Mouse (Mus musculus) stomach, embryonic 14.5 days (tissue): Measurements from ENCODE around the gene Vps26a. TPM values are rescaled to one million over a fixed set of nuclear protein-coding genes. Genes with fewer than 3 reads are reported as not detected.

Source experiments
- ATAC-seq: fragments of 200-750 bp; cut with Nextera tagmentation; 2 replicates; pipeline ENCODE4 v1.8.0; 2017; ENCODE audit warnings: low read depth, moderate TSS enrichment; ENCODE audit not compliant: insufficient number of reproducible peaks, insufficient read depth, low FRiP score
- H3K27ac ChIP-seq: fragments of 300-500 bp; sonication (generic); 2 replicates; pipeline ENCODE4 v1.5.1; 2014; ENCODE audit warnings: mild to moderate bottlenecking, low read length, moderate library complexity, mixed read lengths
- H3K27me3 ChIP-seq: fragments of 300-500 bp; sonication (generic); 2 replicates; pipeline ENCODE4 v1.6.1; 2014; ENCODE audit warnings: low read length, control low read depth, mixed read lengths; ENCODE audit not compliant: control insufficient read depth, insufficient read depth
- H3K36me3 ChIP-seq: fragments of 300-500 bp; sonication (generic); 2 replicates; pipeline ENCODE4 v1.6.1; 2014; ENCODE audit warnings: mild to moderate bottlenecking, control low read depth, low read length, moderate library complexity, mixed read lengths; ENCODE audit not compliant: control insufficient read depth, insufficient read depth
- H3K4me1 ChIP-seq: fragments of 300-500 bp; sonication (generic); 2 replicates; pipeline ENCODE4 v1.6.1; 2014; ENCODE audit warnings: low read length, control low read depth, mixed read lengths; ENCODE audit not compliant: control insufficient read depth, insufficient read depth
- H3K4me2 ChIP-seq: fragments of 300-500 bp; sonication (generic); replicated peaks from 2 replicates; pipeline ENCODE4 v1.6.1; 2014; ENCODE audit warnings: low read depth, low read length, control low read depth
- H3K4me3 ChIP-seq: fragments of 300-500 bp; sonication (generic); 2 replicates; pipeline ENCODE4 v1.5.1; 2014; ENCODE audit warnings: low read depth, low read length, control low read depth
- H3K9ac ChIP-seq: fragments of 300-500 bp; sonication (generic); replicated peaks from 2 replicates; pipeline ENCODE4 v1.6.1; 2014; ENCODE audit warnings: low read depth, mild to moderate bottlenecking, control low read depth, low read length, moderate library complexity, mixed read lengths
- H3K9me3 ChIP-seq: fragments of 300-500 bp; sonication (generic); 2 replicates; pipeline ENCODE4 v1.6.1; 2016; ENCODE audit warnings: low read depth, low read length, control low read depth; ENCODE audit not compliant: control insufficient read depth
- WGBS: fragments of 180-500 bp; shearing (Covaris S2); extraction: QIAGEN DNeasy Blood & Tissue Kit; methylation state at CpG from one replicate; pipeline ENCODE4 v1.1.7; 2014; 5-methylcytosine and 5-hydroxymethylcytosine counted together
- polyA plus RNA-seq: library from polyadenylated mRNA; unstranded; fragments of >200 nt; fragmentation: Nextera tagmentation; extraction: Ambion mirVana; gene quantifications from 2 replicates; pipeline ENCODE4 v1.2.1, GENCODE M21; 2014

Gene Vps26a
- polyA plus RNA-seq, 1 experiment from 2014 or later: 75.6 TPM

- Histone ChIP-seq H3K4me3 (no peak overlapping the region), H3K9me3 (no peaks in the 10 kb centered on the region), H3K4me2 (no peak overlapping the region), H3K27ac (no peak overlapping the region), H3K36me3 (no peaks in the 10 kb centered on the region), H3K27me3 (no peaks in the 10 kb centered on the region), H3K4me1 (no peaks in the 10 kb centered on the region), H3K9ac (no peak overlapping the region)
- no peak for ATAC-seq
- 78% methylated on average over 7 of the region's 7 CpGs for WGBS
Measured at GRCm38 (mm10) chr10:62418831-62419356, 67.7 kb downstream of the Vps26a start.

GRCm38 (mm10) chr10:62413606-62413982 is 73.0 kb downstream of the Vps26a start:
- 18% methylated on average over 4 of the region's 4 CpGs for WGBS
- no peak overlapping the region for H3K4me2 ChIP-seq
- no peaks in the 10 kb centered on the region for H3K27me3 ChIP-seq
- H3K36me3 ChIP-seq: no peaks in the 10 kb centered on the region
- ATAC-seq: peak; percentile 60
- no peak overlapping the region for H3K9ac ChIP-seq
- no peak overlapping the region for H3K4me3 ChIP-seq
- H3K4me1 ChIP-seq: no peaks in the 10 kb centered on the region
- peak overlapping the region; percentile 80 for H3K27ac ChIP-seq
- H3K9me3 ChIP-seq: no peaks in the 10 kb centered on the region

- Histone ChIP-seq H3K4me3 (no peak overlapping the region), H3K27me3 (no peaks in the 10 kb centered on the region), H3K4me1 (no peaks in the 10 kb centered on the region), H3K9ac (no peak overlapping the region), H3K27ac (peak overlapping the region; percentile 80), H3K4me2 (no peak overlapping the region), H3K36me3 (no peaks in the 10 kb centered on the region), H3K9me3 (no peaks in the 10 kb centered on the region)
- ATAC-seq: peak; percentile 82
- 8% methylated on average over 8 of the region's 8 CpGs for WGBS
Measured at GRCm38 (mm10) chr10:62412906-62413605, 73.5 kb downstream of the Vps26a start.

- no peak overlapping the region for H3K27ac ChIP-seq
- WGBS: 68% methylated on average over 19 of the region's 19 CpGs
Measured at GRCm38 (mm10) chr10:62411431-62412410, 74.9 kb downstream of the Vps26a start.

GRCm38 (mm10) chr10:62410943-62411342 is 75.7 kb downstream of the Vps26a start:
- Histone ChIP-seq H3K9ac (no peak overlapping the region), H3K4me1 (no peaks in the 10 kb centered on the region), H3K27ac (no peak overlapping the region), H3K27me3 (no peaks in the 10 kb centered on the region), H3K9me3 (no peaks in the 10 kb centered on the region), H3K4me3 (no peak overlapping the region), H3K4me2 (no peak overlapping the region), H3K36me3 (no peaks in the 10 kb centered on the region)
- ATAC-seq: no peak
- WGBS: 12% methylated on average over 5 of the region's 5 CpGs

More at GRCm38 (mm10) chr10:62411431-62412410, 74.9 kb downstream of the Vps26a start:
- no peaks in the 10 kb centered on the region for H3K36me3 ChIP-seq
- no peaks in the 10 kb centered on the region for H3K4me1 ChIP-seq
- H3K9me3 ChIP-seq: no peaks in the 10 kb centered on the region
- no peak overlapping the region for H3K4me2 ChIP-seq
- ATAC-seq: no peak
- H3K27me3 ChIP-seq: no peaks in the 10 kb centered on the region
- H3K4me3 ChIP-seq: no peak overlapping the region
- H3K9ac ChIP-seq: no peak overlapping the region

Other genes with a start within 250 kb of the Vps26a start
- 0.14 and 0.69 TPM in 2 replicates for gene Tacr2, start 234.4 kb downstream of the Vps26a start, polyA plus RNA-seq
- gene Hk1, start 106.9 kb downstream of the Vps26a start, polyA plus RNA-seq: 19.4 and 23.6 TPM in 2 replicates
- 2.0 and 2.2 TPM in 2 replicates for gene Hkdc1, start 64.3 kb downstream of the Vps26a start, polyA plus RNA-seq
- gene 4930507D05Rik, start 37.3 kb downstream of the Vps26a start, polyA plus RNA-seq: 0.71 and 0.90 TPM in 2 replicates
- gene Supv3l1, start 37.1 kb downstream of the Vps26a start, polyA plus RNA-seq: 25.5 and 25.8 TPM in 2 replicates
- gene Srgn, start 40.6 kb upstream of the Vps26a start, polyA plus RNA-seq: 8.3 and 8.7 TPM in 2 replicates
- 38.7 and 41.6 TPM in 2 replicates for gene Kif1bp, start 91.7 kb upstream of the Vps26a start, polyA plus RNA-seq
- 27.0 and 28.3 TPM in 2 replicates for gene Ddx21, start 115.5 kb upstream of the Vps26a start, polyA plus RNA-seq
- 147 and 148 TPM in 2 replicates for gene Ddx50, start 164.4 kb upstream of the Vps26a start, polyA plus RNA-seq
- 1.3 and 1.5 TPM in 2 replicates for gene Stox1, start 239.3 kb upstream of the Vps26a start, polyA plus RNA-seq